Mouse (Mus musculus): ENCODE results near the gene Camta1. TPM values are rescaled to one million over a fixed set of nuclear protein-coding genes. Genes with fewer than 3 reads are reported as not detected.

Camta1 gene
- polyA plus RNA-seq, 2 experiments: 7.3 to 32.8 TPM

DNA sequence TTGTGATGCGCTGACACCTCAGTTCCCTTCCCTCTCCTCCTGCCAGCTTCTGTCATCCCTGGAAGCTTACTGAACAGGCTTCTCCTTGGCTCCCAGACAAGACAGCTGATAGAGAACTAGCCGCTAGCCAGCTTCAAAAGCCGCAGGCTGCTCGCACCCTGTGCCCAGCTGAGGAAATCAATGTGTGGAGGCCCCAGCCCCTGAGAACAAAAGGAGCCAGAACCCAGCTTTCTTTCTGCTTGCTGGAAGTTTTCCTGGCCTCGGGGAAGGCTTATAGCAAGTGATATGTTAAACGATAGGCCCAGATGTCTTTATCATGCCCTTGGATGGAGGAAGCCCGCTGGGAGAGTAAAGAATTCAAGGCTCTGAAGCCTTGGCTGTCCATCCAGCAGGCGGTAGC lies 411.7 kb downstream of the Camta1 start:
- ATAC-seq (ENCODE audit: insufficient read depth) (no peak), DNase-seq (ENCODE audit: low read depth in 3 of 3, low spot score in 3 of 3) (no peak)
- Histone ChIP-seq H3K27ac (no peak overlapping the region), H3K4me2 (ENCODE audit: low read depth) (no peak overlapping the region), H3K9ac (replicated peaks) (no peak overlapping the region), H3K27me3 (ENCODE audit: control insufficient read depth, insufficient read depth, low read length) (no peaks in the 10 kb centered on the region), H3K36me3 (replicated peaks; ENCODE audit: control insufficient read depth, insufficient read depth, low read depth) (no peaks in the 10 kb centered on the region), H3K4me3 (ENCODE audit: insufficient read depth in 1 of 2, low read depth in 2 of 2, low read length in 2 of 2) (no peak overlapping the region), H3K9me3 (ENCODE audit: control insufficient read depth, low read length) (no peaks in the 10 kb centered on the region), H3K4me1 (replicated peaks; ENCODE audit: control insufficient read depth in 2 of 2, insufficient read depth in 2 of 2, low read length in 1 of 2) (no peaks in the 10 kb centered on the region)
- TF ChIP-seq EP300 (IDR thresholded peaks at IDR 0.05; ENCODE audit: low read depth) (no peak), CTCF (IDR thresholded peaks at IDR 0.05; ENCODE audit: low read depth) (no peak)
- WGBS (ENCODE audit: insufficient replicate concordance): 32% methylated on average over 8 of the region's 8 CpGs

DNA sequence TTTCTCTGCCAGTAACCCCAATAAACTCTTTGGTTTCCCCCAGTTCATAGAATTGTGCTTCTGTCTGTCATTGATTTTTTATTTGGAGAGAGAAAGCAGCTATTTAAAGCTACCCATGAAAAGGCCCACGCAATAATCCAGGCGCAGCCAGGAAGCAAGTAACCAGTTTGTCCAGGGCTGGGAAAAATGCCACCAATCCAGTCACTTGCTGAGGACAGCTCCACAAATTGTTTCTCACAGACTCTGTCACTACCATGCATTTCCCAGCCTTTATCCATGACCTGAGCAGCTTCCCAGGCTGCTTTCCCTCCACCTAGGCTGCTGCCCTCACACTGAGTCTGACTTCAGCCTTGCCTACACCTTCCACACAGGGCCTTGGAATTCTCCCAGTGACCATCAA lies 413.3 kb downstream of the Camta1 start:
- Histone ChIP-seq H3K9ac (replicated peaks) (no peak overlapping the region), H3K27ac (no peak overlapping the region), H3K4me1 (replicated peaks; ENCODE audit: control insufficient read depth in 2 of 2, insufficient read depth in 2 of 2, low read length in 1 of 2) (no peaks in the 10 kb centered on the region), H3K36me3 (replicated peaks; ENCODE audit: control insufficient read depth, insufficient read depth, low read depth) (no peaks in the 10 kb centered on the region), H3K4me2 (ENCODE audit: low read depth) (no peak overlapping the region), H3K27me3 (ENCODE audit: control insufficient read depth, insufficient read depth, low read length) (no peaks in the 10 kb centered on the region), H3K9me3 (ENCODE audit: control insufficient read depth, low read length) (no peaks in the 10 kb centered on the region), H3K4me3 (ENCODE audit: insufficient read depth in 1 of 2, low read depth in 2 of 2, low read length in 2 of 2) (no peak overlapping the region)
- 73% methylated on average over 2 of the region's 2 CpGs for WGBS (ENCODE audit: insufficient replicate concordance)
- no peak for DNase-seq (ENCODE audit: low read depth in 3 of 3, low spot score in 3 of 3)
- TF ChIP-seq CTCF (IDR thresholded peaks at IDR 0.05; ENCODE audit: low read depth): no peak
- TF ChIP-seq EP300 (IDR thresholded peaks at IDR 0.05; ENCODE audit: low read depth): no peak
- ATAC-seq (ENCODE audit: insufficient read depth): no peak

DNA sequence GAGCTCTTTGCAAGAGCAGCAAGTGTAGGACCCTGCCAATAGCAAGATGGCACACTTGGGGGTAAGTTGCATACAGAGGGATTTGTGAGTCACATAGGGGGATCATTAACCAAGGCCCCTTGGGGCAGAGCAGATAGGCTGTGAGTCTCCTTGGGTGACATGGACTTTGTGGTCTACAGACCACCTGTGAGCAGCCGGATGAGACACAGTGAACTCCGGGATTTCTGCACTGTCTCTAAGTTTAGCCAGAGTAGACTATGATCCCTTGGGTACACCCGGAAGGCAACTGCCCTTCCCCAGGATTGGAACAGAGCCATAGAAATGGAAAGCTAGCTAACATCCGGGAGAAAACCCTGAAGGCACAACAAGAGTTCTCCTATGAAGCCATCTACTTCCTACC lies 417.0 kb downstream of the Camta1 start:
- H3K4me3 ChIP-seq (ENCODE audit: insufficient read depth in 1 of 2, low read depth in 2 of 2, low read length in 2 of 2): no peak overlapping the region
- no peaks in the 10 kb centered on the region for H3K9me3 ChIP-seq (ENCODE audit: control insufficient read depth, low read length)
- no peaks in the 10 kb centered on the region for H3K27me3 ChIP-seq (ENCODE audit: control insufficient read depth, insufficient read depth, low read length)
- ATAC-seq (ENCODE audit: insufficient read depth): no peak
- TF ChIP-seq EP300 (IDR thresholded peaks at IDR 0.05; ENCODE audit: low read depth) (no peak), CTCF (IDR thresholded peaks at IDR 0.05; ENCODE audit: low read depth) (no peak)
- H3K9ac ChIP-seq (replicated peaks): no peak overlapping the region
- no peak for DNase-seq (ENCODE audit: low read depth in 3 of 3, low spot score in 3 of 3)
- H3K27ac ChIP-seq: no peak overlapping the region
- no peaks in the 10 kb centered on the region for H3K36me3 ChIP-seq (replicated peaks; ENCODE audit: control insufficient read depth, insufficient read depth, low read depth)
- H3K4me2 ChIP-seq (ENCODE audit: low read depth): no peak overlapping the region
- no peaks in the 10 kb centered on the region for H3K4me1 ChIP-seq (replicated peaks; ENCODE audit: control insufficient read depth in 2 of 2, insufficient read depth in 2 of 2, low read length in 1 of 2)
- 63% methylated on average over 4 of the region's 4 CpGs for WGBS (ENCODE audit: insufficient replicate concordance)

DNA sequence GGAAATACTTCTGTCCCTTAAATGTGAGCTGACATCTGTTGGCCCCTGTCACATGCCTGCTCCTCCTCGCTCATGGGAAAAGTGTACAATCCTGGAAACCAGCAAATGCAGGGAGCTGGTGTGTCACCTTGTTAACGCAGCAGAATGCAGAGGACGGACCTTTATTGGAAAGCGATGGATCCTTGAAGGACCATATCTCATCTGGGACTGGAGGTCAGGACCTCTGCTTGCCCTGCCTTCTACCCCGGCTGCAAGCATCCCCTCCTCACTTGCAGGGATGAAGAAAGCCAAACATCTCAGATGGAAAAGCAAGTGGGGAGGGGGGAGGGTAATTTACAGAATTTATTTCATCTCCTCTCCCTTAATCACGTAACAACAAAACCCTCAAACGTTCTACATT lies 423.1 kb downstream of the Camta1 start:
- ATAC-seq (ENCODE audit: insufficient read depth) (no peak), DNase-seq (ENCODE audit: low read depth in 3 of 3, low spot score in 3 of 3) (no peak)
- Histone ChIP-seq H3K4me3 (ENCODE audit: insufficient read depth in 1 of 2, low read depth in 2 of 2, low read length in 2 of 2) (no peak overlapping the region), H3K4me1 (replicated peaks; ENCODE audit: control insufficient read depth in 2 of 2, insufficient read depth in 2 of 2, low read length in 1 of 2) (no peaks in the 10 kb centered on the region), H3K9ac (replicated peaks) (no peak overlapping the region), H3K36me3 (replicated peaks; ENCODE audit: control insufficient read depth, insufficient read depth, low read depth) (no peaks in the 10 kb centered on the region), H3K27ac (no peak overlapping the region), H3K27me3 (ENCODE audit: control insufficient read depth, insufficient read depth, low read length) (no peaks in the 10 kb centered on the region), H3K9me3 (ENCODE audit: control insufficient read depth, low read length) (no peaks in the 10 kb centered on the region), H3K4me2 (ENCODE audit: low read depth) (no peak overlapping the region)
- 60% methylated on average over 7 of the region's 7 CpGs for WGBS (ENCODE audit: insufficient replicate concordance)
- TF ChIP-seq CTCF (IDR thresholded peaks at IDR 0.05; ENCODE audit: low read depth) (no peak), EP300 (IDR thresholded peaks at IDR 0.05; ENCODE audit: low read depth) (no peak)

DNA sequence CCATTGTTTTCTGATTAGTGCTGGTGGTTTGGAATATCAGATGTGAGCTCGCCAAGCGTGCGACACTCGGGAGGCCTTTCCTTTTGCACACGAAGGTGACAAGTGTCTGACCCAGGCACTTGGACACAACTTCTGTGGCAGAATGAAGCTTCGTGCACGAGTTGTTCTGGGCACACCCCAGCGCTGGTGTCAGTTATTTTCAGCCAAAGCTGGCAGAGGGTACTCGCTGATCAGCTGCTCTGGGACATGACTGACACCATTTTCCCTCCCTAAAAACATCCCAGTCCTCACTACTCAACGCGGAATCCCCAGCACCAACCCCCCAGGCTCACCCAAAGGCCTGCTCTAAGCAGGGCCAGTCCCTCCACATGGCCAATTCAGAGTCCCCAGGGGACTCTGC lies 423.8 kb downstream of the Camta1 start:
- no peak for DNase-seq (ENCODE audit: low read depth in 3 of 3, low spot score in 3 of 3)
- no peak overlapping the region for H3K27ac ChIP-seq
- H3K4me1 ChIP-seq (replicated peaks; ENCODE audit: control insufficient read depth in 2 of 2, insufficient read depth in 2 of 2, low read length in 1 of 2): no peaks in the 10 kb centered on the region
- no peak overlapping the region for H3K4me3 ChIP-seq (ENCODE audit: insufficient read depth in 1 of 2, low read depth in 2 of 2, low read length in 2 of 2)
- no peaks in the 10 kb centered on the region for H3K9me3 ChIP-seq (ENCODE audit: control insufficient read depth, low read length)
- no peak for ATAC-seq (ENCODE audit: insufficient read depth)
- no peak overlapping the region for H3K4me2 ChIP-seq (ENCODE audit: low read depth)
- no peak for TF ChIP-seq CTCF (IDR thresholded peaks at IDR 0.05; ENCODE audit: low read depth)
- no peak for TF ChIP-seq EP300 (IDR thresholded peaks at IDR 0.05; ENCODE audit: low read depth)
- no peaks in the 10 kb centered on the region for H3K27me3 ChIP-seq (ENCODE audit: control insufficient read depth, insufficient read depth, low read length)
- 65% methylated on average over 11 of the region's 11 CpGs for WGBS (ENCODE audit: insufficient replicate concordance)
- no peak overlapping the region for H3K9ac ChIP-seq (replicated peaks)
- no peaks in the 10 kb centered on the region for H3K36me3 ChIP-seq (replicated peaks; ENCODE audit: control insufficient read depth, insufficient read depth, low read depth)
